Mouse (Mus musculus): Measurements from ENCODE around the gene Heatr9.

The Heatr9 gene

DNA sequence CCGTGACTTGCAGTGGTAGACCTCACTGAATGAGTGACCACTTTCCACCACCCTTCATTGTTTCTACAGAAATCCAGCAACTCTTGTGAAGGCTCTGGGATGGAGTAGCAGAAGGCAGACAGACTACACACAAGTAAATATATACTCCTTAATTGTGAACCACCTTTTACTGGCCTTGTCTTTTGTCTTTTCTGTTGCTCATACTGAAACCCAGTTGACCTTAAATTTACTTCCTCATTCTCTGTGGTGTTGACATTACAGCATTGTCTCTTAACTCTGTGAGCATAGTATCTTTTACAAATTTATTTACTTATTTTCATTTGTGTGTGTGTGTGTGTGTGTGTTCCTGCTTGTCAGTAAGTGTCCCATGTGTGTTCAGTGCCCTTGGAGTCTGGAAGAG is 11.2 kb upstream of the Heatr9 start:
- DNase-seq (ENCODE audit: low spot score): no peak

DNA sequence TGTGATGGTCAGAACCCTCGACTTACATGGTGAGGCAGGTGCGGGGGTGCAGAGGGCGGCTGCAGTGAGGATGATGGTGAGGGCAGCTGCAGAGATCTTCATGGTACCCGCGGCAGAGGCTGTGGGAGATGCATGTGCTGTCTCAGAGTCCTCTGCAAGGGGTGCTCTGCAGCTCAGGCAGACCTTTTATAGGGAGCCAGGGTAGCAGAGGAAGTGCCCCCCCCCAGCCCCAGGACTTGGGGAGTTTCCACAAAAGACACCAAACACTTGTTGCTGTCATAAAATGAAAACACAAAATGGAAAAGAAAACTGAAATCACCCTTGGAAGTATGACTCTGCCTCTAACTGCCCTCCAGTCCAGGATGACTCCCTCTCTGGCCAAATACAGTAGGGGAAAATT is 8.4 kb upstream of the Heatr9 start, which contains the start of gene Ccl5:
TSS of gene Ccl5 (minus strand) at position 159 of the 400 bp plus-strand sequence.
- no peak for DNase-seq (ENCODE audit: low spot score)

DNA sequence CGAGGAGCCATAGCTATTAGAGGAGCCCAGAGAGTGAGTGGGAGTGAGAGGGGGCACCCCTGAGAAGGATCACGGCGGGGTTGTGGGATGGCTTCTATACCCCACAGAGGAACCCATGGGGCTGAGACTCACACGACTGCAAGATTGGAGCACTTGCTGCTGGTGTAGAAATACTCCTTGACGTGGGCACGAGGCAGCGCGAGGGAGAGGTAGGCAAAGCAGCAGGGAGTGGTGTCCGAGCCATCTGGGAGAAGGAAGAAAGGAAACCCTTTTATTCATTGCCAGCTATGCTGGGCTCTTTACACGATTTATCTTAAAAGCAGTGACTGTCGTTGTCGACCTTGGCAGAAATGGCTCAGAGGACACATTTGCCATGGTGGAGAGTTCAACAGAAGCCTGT is 7.0 kb upstream of the Heatr9 start:
- DNase-seq (ENCODE audit: low spot score): no peak

DNA sequence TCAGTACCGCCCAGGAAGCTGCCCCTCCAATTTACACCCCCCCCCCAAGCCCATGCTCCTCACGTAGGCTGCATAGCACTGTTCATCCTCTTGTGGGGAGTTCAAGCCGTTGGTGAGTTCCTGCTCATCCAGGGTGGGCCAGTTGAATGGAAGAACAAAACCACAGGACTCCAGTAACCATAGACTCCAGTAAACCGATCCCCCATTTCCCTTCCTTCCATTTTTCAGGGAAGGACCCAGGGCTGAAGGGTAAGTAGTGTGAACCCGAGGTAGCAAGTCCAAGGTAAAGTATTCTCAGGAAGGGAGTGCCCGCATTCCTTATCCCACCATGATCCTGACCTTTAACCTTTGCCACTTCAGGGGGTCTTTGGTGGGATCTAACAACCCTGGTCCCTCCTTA is 3.6 kb downstream of the Heatr9 start:
- no peak for DNase-seq (ENCODE audit: low spot score)

DNA sequence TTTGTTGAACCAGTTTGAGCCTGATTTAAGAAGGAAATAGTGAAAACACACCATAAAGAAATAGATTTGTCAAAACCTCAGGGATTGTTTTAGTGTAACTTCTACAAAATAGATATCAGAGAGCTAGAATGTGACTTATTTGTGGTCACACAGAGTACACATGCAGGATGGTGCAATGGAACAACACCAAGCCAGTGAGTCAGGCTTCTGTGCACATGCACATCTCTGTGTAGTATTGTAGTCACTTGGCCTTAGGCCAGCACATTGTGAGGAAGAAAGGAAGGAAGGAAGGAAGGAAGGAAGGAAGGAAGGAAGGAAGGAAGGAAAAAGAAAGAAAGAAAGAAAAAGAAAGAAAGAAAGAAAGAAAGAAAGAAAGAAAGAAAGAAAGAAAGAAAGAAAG is 4.8 kb downstream of the Heatr9 start:
- DNase-seq (ENCODE audit: low spot score): no peak

DNA sequence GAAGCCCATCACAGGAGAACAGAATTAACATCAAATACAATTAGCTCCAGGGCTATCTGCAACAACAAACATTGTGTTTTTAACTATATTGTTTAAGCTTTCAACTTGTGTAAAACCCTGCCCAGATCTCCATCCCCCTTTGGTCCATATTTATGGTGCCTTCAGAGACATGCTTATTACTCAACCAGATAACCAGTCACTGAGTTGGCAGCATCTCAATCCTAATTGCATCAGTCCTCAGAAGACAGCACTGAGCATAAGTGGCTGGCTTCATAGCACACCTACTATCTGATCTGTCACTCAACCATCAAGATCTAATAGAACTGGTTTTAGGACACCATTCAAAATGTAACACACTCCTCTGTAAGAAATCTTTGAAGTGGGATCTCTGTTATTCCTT is 12.5 kb downstream of the Heatr9 start:
- no peak for DNase-seq (ENCODE audit: low spot score)

DNA sequence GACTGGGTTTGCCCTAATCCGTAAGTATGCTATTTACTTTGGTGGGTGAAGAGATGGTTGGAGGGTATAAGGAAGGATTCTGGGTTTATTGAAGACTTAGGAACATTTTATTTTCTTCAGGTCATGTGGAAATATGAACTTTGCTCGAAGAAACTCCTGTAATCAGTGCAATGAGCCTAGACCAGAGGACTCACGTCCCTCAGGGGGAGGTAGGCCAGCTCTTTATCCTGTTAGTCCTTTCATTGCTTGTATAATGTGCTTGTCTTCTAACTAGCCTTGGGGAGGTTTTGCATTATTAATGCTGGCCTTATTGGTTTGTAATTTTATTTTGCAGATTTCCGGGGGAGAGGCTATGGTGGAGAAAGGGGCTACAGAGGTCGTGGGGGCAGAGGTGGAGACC is 17.7 kb downstream of the Heatr9 start:
- DNase-seq (ENCODE audit: low spot score): no peak

DNA sequence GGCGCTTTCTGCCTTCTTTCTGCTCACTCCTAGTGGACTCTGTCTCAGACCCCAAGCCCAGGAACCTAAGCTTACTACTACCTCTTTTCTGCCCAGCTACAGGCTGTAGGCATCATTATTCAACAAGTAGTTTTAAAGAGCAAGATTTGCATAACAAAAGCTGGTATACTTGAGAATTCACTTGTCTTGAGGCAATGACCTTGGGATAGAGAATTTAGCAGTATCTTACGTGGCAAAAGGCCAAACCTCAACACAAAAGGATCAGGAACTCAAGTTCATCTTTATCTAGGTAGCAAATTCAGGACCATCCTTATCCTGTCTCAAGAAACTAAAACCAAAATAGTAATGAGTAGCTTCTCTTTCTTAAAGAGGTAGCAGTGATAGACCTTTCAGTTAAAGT is 26.4 kb downstream of the Heatr9 start:
- DNase-seq (ENCODE audit: low spot score): no peak

DNA sequence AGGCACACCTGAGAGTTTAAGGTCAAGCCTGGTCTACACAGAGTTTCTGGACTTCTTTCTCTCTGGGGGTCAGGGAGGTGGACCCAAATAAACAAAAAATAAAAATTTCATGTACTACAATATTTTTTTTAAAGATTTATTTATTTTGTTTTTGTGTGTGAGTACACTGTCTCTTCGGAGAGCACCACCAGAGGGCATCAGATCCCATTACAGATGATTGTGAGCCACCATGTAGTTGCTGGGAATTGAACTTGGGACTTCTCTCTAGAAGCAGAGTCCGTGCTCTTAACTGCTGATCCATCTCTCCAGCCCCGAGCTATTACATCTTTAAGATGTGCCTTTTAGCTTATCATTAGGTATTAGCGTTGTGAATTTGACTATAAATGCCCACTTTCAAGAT is 30.5 kb downstream of the Heatr9 start:
- DNase-seq (ENCODE audit: low spot score): no peak

DNA sequence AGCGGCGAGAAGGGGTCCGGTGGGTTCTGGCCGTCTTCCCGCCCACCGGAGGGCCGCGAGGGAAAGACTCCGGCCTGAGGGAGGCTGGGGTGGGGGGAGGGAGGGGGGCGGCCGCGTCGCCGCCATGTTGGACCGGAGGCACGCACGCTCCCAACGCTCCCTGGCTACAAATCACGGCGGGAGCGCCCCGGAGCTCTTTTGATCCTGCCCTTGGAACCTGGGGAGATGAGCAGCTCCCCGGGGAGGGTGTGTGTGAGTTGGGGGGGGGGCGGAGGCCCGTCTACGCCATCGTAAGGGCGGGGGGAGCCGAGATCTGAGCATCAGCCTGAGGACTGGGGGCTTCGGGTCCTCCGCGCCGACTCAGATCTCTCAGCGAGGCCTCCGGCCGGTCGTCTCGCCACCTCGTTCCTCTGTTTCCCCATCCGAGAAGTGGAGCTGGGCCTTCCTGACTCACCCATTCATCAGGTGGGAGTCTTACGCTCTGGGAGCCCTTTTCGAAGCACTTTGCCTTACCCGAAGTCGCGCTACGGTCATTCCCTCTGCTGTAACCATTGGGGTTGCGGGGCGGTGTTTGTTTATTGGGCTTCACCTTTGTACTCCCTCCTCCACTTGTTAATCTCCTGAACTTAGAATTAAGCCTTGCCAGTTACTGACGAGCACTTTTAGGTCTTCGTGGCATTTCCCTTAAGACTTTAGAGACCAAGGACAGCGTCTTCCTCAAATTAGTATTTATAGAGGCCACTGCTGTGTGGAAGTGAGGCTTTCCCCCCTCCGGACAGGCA is 48.5 kb downstream of the Heatr9 start:
- DNase-seq (ENCODE audit: low spot score): no peak

DNA sequence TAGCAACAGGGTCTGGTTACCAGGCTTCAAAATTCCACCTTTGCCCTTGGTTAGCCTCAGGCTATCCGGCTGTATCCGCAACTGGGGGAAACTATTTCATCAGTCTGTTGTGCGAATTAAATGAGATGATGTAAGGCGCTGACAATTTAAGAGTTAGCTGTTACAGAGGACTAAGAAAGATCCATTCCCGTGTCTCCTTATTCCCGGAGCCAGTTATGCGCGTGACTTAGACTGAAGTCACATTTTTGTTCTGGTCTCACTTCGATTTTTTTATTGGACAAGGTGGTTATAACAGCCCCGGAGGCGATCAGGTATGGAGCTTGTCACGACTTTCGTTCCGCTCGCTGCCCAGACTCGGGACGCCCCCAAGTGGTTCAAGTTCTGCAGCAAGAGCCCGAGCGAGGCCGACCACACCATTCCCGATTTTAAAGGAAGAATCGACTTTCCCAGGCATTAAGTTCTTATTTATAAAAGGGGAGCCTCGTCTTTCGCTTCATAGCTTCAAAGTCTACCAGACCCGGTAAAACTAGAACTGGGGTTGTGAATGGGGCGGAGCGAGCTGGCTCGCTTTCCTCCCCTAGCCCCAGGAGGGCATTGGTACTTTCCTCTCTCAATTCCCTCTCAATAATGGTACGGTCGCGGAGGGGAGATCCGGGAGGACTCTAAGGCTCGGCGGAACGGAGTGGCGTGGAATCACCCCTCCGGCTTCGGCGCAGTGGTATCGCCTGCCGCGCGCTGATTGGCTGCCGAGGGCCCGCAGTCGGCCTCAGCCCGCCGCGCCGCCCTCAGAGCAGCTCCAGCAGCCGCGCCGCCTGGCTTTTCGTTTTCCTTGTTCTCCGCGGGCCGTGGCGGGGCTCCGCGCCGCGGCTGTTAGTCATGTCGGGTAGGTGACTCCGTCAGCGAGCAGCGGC is 49.4 kb downstream of the Heatr9 start, which contains the start of gene Taf15:
TSS of gene Taf15 (plus strand) at position 763 of the 911 bp plus-strand sequence.
- peak; percentile 96 for DNase-seq (ENCODE audit: low spot score)

DNA sequence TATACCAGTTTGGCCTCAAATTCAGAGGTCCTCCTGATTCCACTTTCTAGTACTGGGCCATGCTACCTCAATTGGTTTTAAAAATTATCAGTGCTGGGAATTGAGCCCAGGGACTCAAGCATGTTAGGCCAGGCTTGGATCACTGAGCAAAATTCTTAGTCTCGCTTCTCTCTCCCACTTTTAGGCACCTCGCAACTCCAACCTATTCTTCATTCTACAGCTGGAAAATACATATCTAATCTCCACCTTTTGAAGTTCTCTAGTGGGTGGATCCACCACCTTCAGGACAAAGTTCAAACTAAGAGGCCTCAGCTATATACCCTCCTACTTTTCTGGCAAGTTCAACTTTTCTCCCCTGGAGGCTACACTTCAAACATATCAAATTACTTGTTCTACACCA is 50.2 kb downstream of the Heatr9 start:
- DNase-seq (ENCODE audit: low spot score): no peak

DNA sequence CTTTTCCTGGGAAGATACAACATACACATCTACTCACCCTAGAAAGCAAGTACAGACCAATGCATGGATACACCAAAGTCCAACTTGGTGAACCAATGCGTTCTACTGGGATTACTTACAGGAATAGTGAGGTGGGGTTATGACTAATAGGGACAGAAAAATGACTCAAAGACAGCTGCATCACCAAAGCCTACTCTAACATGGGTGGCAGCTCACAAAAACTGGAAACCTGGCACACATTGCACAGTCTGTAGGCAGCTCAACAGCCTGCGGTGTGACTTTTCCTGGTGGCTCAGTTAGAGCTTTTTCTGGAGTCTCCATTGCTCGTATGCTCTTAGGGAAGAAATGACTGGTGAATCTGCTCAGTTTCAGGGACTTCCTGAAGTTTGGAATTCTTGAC is 53.2 kb downstream of the Heatr9 start:
- no peak for DNase-seq (ENCODE audit: low spot score)

DNA sequence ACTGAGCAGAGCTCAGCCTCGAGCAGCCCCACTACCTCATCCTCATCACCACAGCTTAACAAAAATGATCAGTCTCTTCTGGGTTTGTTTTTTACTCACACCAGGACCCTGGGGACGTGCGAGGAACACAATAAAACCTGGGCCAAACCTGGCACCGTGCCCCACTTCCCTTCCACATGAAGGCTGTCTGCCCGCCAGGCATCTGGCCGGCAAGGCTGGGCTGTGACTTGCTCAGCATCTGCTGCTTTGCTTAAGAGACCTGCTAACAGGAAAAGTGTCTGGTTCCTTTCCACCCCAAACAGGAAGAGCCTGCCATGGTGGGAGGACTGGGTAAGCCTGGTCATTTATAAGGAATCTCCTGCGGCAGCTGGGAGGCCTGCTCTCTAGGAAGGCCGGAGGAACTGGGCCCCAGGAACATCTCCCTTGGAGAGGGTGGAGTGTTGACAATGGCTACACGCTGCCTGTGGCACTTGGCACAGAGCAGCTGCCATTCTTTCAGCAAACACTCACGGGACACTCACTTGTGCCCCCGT is 54.8 kb downstream of the Heatr9 start:
- no peak for DNase-seq (ENCODE audit: low spot score)

DNA sequence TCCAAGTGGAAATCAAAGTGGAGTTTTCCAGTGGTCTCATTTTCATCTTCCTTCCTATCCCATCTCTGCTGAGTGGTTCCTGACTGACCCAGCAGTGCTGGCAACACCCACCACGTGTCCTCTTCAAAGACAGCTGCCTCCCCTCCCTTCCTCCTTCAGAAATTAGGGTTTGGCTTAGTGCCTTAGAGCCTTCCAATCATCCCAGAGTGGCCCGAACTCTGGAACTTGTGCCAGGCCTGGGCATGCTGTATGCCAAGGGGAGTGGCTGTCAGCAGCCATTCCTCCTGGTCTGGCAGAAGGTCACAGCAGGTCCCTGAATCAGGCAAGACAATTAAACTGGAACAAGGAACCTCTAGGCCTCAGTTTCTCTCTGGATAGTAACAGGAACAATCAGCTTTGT is 56.0 kb downstream of the Heatr9 start:
- no peak for DNase-seq (ENCODE audit: low spot score)

DNA sequence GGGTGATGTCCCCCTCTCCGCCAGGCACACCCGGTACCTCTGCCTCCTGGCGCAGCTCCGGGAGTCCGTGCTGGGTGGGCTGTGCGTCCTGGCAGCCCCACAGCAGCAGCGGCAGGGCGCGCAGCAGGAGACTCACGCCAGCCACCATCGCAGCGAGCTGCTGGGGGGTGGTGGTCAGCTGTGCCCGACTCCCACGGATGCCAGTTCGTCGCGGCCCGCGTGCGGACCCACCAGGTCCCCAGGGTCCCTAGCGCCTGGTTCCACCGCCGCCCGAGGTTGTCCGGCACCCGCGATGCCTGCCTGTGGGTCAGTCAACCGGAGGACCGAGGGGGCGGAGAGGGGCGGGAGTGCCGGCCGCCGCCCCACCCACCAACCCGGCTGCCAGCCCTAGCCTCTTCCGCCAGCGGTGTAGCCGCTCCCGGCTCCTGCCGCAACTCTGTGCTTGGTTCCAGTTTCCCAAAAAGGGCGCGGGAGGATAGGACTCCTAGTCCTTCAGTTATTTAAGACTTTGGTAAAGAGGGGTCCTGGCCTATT is 59.2 kb downstream of the Heatr9 start, which contains the start of gene Mmp28:
TSS of gene Mmp28 (minus strand) at position 361 of the 534 bp plus-strand sequence.
- DNase-seq (ENCODE audit: low spot score): no peak
